Comparison of ENCODE assay signal across 8 mouse cellular contexts in genomic region chr11:100858935-100859578, GRCm38 (mm10). TPM values are rescaled to one million over a fixed set of nuclear protein-coding genes. Genes with fewer than 3 reads are reported as not detected.
A peak's percentile ranks its signal among the peaks of the same experiment; 100 is the strongest.
DNase-seq lines count a peak whose midpoint lies in the region; ATAC-seq and TF ChIP-seq lines count a peak whose summit lies in the region.

Stat5a (plus strand) TSS chr11:100859351.

- DNase-seq in adipocyte (ENCODE audit: low spot score), result peak; percentile 99
- DNase-seq in heart, postnatal 14 days, result peak; percentile 77 to 88
- DNase-seq in kidney, postnatal 36 days, result peak; percentile 93 to 95
- peak; percentile 52 for DNase-seq in ovary, postnatal 14 days (ENCODE audit: low spot score)
- no peak for DNase-seq in B cell, adult 2 months

- peaks cover 16% of the 10 kb centered on the region for H3K27me3 ChIP-seq in C2C12 (ENCODE audit: control insufficient read depth, insufficient read depth, insufficient read length)
- peaks cover 85% of the 10 kb centered on the region for H3K27me3 ChIP-seq in forebrain, embryonic 13.5 days
- no peaks in the 10 kb centered on the region; the same call in 1 of the 2 replicates for H3K27me3 ChIP-seq in lung, embryonic 16.5 days (ENCODE audit: control insufficient read depth, insufficient read depth, low read depth, low read length)

- no peaks in the 10 kb centered on the region for H3K79me2 ChIP-seq in C2C12 (ENCODE audit: control insufficient read depth, insufficient read depth)

- intact Hi-C loops in heart, postnatal 14 days (cut with DNase I), result loop anchor here (5.0 kb wide), 2 partner anchors 37 to 67 kb away; no protein-coding TSS in a partner anchor

- peak within 1 kb of the TSS; percentile 51; the same call in 1 of the 2 replicates for H3K9ac ChIP-seq in forebrain, embryonic 13.5 days
- peak within 1 kb of the TSS; percentile 72 for H3K9ac ChIP-seq in lung, embryonic 16.5 days (ENCODE audit: low read length)

- H3K27ac ChIP-seq in forebrain, embryonic 13.5 days, result no peak within 1 kb of the TSS
- H3K27ac ChIP-seq in lung, embryonic 16.5 days (ENCODE audit: low read length), result peak within 1 kb of the TSS; percentile 69

- H3K4me1 ChIP-seq in forebrain, embryonic 13.5 days, result peaks cover 5% of the 10 kb centered on the region; the same call in 1 of the 2 replicates
- H3K4me1 ChIP-seq in lung, embryonic 16.5 days (replicated peaks; ENCODE audit: control insufficient read depth, insufficient read depth, low read length), result peaks cover 13% of the 10 kb centered on the region

- peak within 1 kb of the TSS; percentile 26 for H3K4me3 ChIP-seq in C2C12 (ENCODE audit: insufficient read depth, poor library complexity, severe bottlenecking)
- peak within 1 kb of the TSS; percentile 39 for H3K4me3 ChIP-seq in forebrain, embryonic 13.5 days
- H3K4me3 ChIP-seq in lung, embryonic 16.5 days (ENCODE audit: low read length), result peak within 1 kb of the TSS; percentile 63

- no peak for ATAC-seq in forebrain, embryonic 13.5 days
- no peak for ATAC-seq in lung, embryonic 16.5 days (ENCODE audit: low read depth)

- no peak for TF ChIP-seq CTCF in C2C12 (IDR thresholded peaks at IDR 0.05; ENCODE audit: control insufficient read depth, insufficient read depth, insufficient read length)

- peak within 1 kb of the TSS; percentile 62 for H3K4me2 ChIP-seq in forebrain, embryonic 13.5 days
- H3K4me2 ChIP-seq in lung, embryonic 16.5 days (ENCODE audit: low read depth, low read length), result peak within 1 kb of the TSS; percentile 83

- no peaks in the 10 kb centered on the region for H3K79me3 ChIP-seq in C2C12 (ENCODE audit: low read depth)

- H3K36me3 ChIP-seq in C2C12 (ENCODE audit: control insufficient read depth, insufficient read depth), result no peaks in the 10 kb centered on the region
- no peaks in the 10 kb centered on the region for H3K36me3 ChIP-seq in forebrain, embryonic 13.5 days (ENCODE audit: poor library complexity, severe bottlenecking)
- H3K36me3 ChIP-seq in lung, embryonic 16.5 days (ENCODE audit: control insufficient read depth, insufficient read depth, low read length), result no peaks in the 10 kb centered on the region

- no peaks in the 10 kb centered on the region for H3K9me3 ChIP-seq in forebrain, embryonic 13.5 days (replicated peaks)
- H3K9me3 ChIP-seq in lung, embryonic 16.5 days (ENCODE audit: control insufficient read depth, low read length), result no peaks in the 10 kb centered on the region

- peak within 1 kb of the TSS; percentile 37 for H3ac ChIP-seq in C2C12 (ENCODE audit: control insufficient read depth, insufficient read length, low read depth)

- WGBS in forebrain, embryonic 13.5 days, result 69% methylated on average over 9 of the region's 9 CpGs
- WGBS in lung, embryonic 16.5 days, result 54% methylated on average over 9 of the region's 9 CpGs

TF ChIP-seq in C2C12, 6 proteins besides CTCF, POLR2A, EP300 and RAD21:
- no peak for TF ChIP-seq MAX (IDR thresholded peaks at IDR 0.05)
- TF ChIP-seq USF1 (IDR thresholded peaks at IDR 0.05; ENCODE audit: low read depth), result no peak
- no peak for TF ChIP-seq MYOD1 (IDR thresholded peaks at IDR 0.05; ENCODE audit: control insufficient read depth, insufficient read length, low read depth)
- TF ChIP-seq CEBPB (IDR thresholded peaks at IDR 0.05; ENCODE audit: low read depth), result no peak
- no peak for TF ChIP-seq FOSL1 (IDR thresholded peaks at IDR 0.05; ENCODE audit: insufficient read depth, low read length, poor library complexity, severe bottlenecking)
- no peak for TF ChIP-seq MYOG (IDR thresholded peaks at IDR 0.05; ENCODE audit: control insufficient read depth, extremely low read depth, insufficient read length)

RNA-seq across cellular contexts. Expression of gene Stat5a, which starts in this region (rescaled TPM):
- 13.3 TPM for polyA plus RNA-seq in C2C12 (2012; fragmentation: generic; extraction: Trizol)
- 0.85 and 1.2 TPM in 2 replicates for polyA plus RNA-seq in forebrain, embryonic 13.5 days (2015; fragmentation: Nextera tagmentation; extraction: Ambion mirVana)
- total RNA-seq in heart, postnatal 14 days (2021), result 10 to 100 TPM; 28.1 to 28.7 TPM
- polyA plus RNA-seq in lung, embryonic 16.5 days (2015; fragmentation: Nextera tagmentation; extraction: Ambion mirVana), result 11.0 and 11.3 TPM in 2 replicates

Comparison
In these comparisons a context has a peak if more than half of its experiments do, and no peak if none do; other contexts are left out.
1. DNase-seq: peak in adipocyte (single experiment), heart, postnatal 14 days (2 of 2), kidney, postnatal 36 days (2 of 2) and ovary, postnatal 14 days (single experiment); none in B cell, adult 2 months (0 of 2).
2. Peak in every context shown above with its lines, with median percentiles within 50 percentile points of each other: H3K4me3 ChIP-seq.